Mouse (Mus musculus): ENCODE results near the gene Lta. TPM values are rescaled to one million over a fixed set of nuclear protein-coding genes. Genes with fewer than 3 reads are reported as not detected.
A peak's percentile ranks its signal among the peaks of the same experiment; 100 is the strongest.

The Lta gene
- polyA plus RNA-seq, 1 experiment from 2014 or later: 0.26 TPM

- H3K27me3 ChIP-seq (ENCODE audit: insufficient read depth, low read length): no peaks in the 10 kb centered on the region
- H3K27ac ChIP-seq (ENCODE audit: low read depth): peak overlapping the region; percentile 100
- H3K4me2 ChIP-seq: peak overlapping the region; percentile 85
- no peak for ATAC-seq (ENCODE audit: insufficient read depth)
- under 1% methylated on average over 16 of the region's 16 CpGs for WGBS
- no peaks in the 10 kb centered on the region for H3K9me3 ChIP-seq (ENCODE audit: low read depth, low read length)
- TF ChIP-seq CTCF (IDR thresholded peaks at IDR 0.05; ENCODE audit: low read depth): peak; percentile 48
- DNase-seq: peak; percentile 76
- H3K9ac ChIP-seq: peak overlapping the region; percentile 100
- H3K4me3 ChIP-seq (ENCODE audit: low read depth, low read length): peak overlapping the region; percentile 97
- H3K36me3 ChIP-seq (ENCODE audit: insufficient read depth): peaks cover 51% of the 10 kb centered on the region
- peaks cover 14% of the 10 kb centered on the region for H3K4me1 ChIP-seq (ENCODE audit: insufficient read depth)
Measured at GRCm38 (mm10) chr17:35243086-35243485, 37.9 kb upstream of the Lta start.

GRCm38 (mm10) chr17:35242015-35242941 lies 37.1 kb upstream of the Lta start:
- Histone ChIP-seq H3K36me3 (ENCODE audit: insufficient read depth) (peaks cover 45% of the 10 kb centered on the region), H3K9ac (peak overlapping the region; percentile 100), H3K9me3 (ENCODE audit: low read depth, low read length) (no peaks in the 10 kb centered on the region), H3K27me3 (ENCODE audit: insufficient read depth, low read length) (no peaks in the 10 kb centered on the region), H3K4me3 (ENCODE audit: low read depth, low read length) (peak overlapping the region; percentile 97), H3K4me2 (peak overlapping the region; percentile 85), H3K4me1 (ENCODE audit: insufficient read depth) (peaks cover 14% of the 10 kb centered on the region), H3K27ac (ENCODE audit: low read depth) (peak overlapping the region; percentile 100)
- TF ChIP-seq CTCF (IDR thresholded peaks at IDR 0.05; ENCODE audit: low read depth): peak; percentile 25
- peak; percentile 84 for DNase-seq
- WGBS: under 1% methylated on average over 50 of the region's 55 CpGs
- ATAC-seq (ENCODE audit: insufficient read depth): peak; percentile 55

- peak within 1 kb of the TSS; percentile 100 for H3K27ac ChIP-seq (ENCODE audit: low read depth)
- WGBS: under 1% methylated on average over 69 of the region's 69 CpGs
- peaks cover 37% of the 10 kb centered on the region for H3K36me3 ChIP-seq (ENCODE audit: insufficient read depth)
- peak within 1 kb of the TSS; percentile 85 for H3K4me2 ChIP-seq
- peak within 1 kb of the TSS; percentile 100 for H3K9ac ChIP-seq
- TF ChIP-seq CTCF (IDR thresholded peaks at IDR 0.05; ENCODE audit: low read depth): no peak
- DNase-seq (peak; percentile 98), ATAC-seq (ENCODE audit: insufficient read depth) (peak; percentile 90)
- H3K9me3 ChIP-seq (ENCODE audit: low read depth, low read length): no peaks in the 10 kb centered on the region
- no peaks in the 10 kb centered on the region for H3K27me3 ChIP-seq (ENCODE audit: insufficient read depth, low read length)
- H3K4me1 ChIP-seq (ENCODE audit: insufficient read depth): peaks cover 14% of the 10 kb centered on the region
- peak within 1 kb of the TSS; percentile 97 for H3K4me3 ChIP-seq (ENCODE audit: low read depth, low read length)
Measured at GRCm38 (mm10) chr17:35241305-35242014, 36.3 kb upstream of the Lta start, which contains the start of gene Ddx39b. Ddx39b (plus strand) TSS chr17:35241746.

- WGBS: 23% methylated on average over 12 of the region's 12 CpGs
- ATAC-seq (ENCODE audit: insufficient read depth): peak; percentile 0; the same call in 1 of the 2 replicates
Measured at GRCm38 (mm10) chr17:35240384-35241304, 35.5 kb upstream of the Lta start.

GRCm38 (mm10) chr17:35239700-35240099 lies 34.5 kb upstream of the Lta start:
- no peaks in the 10 kb centered on the region for H3K9me3 ChIP-seq (ENCODE audit: low read depth, low read length)
- H3K4me1 ChIP-seq (ENCODE audit: insufficient read depth): peaks cover 13% of the 10 kb centered on the region
- DNase-seq: no peak
- H3K27ac ChIP-seq (ENCODE audit: low read depth): no peak overlapping the region
- WGBS: 70% methylated on average over 5 of the region's 5 CpGs
- H3K36me3 ChIP-seq (ENCODE audit: insufficient read depth): peaks cover 20% of the 10 kb centered on the region
- no peak overlapping the region; the same call in 1 of the 2 replicates for H3K9ac ChIP-seq
- no peak for ATAC-seq (ENCODE audit: insufficient read depth)
- no peak overlapping the region for H3K4me2 ChIP-seq
- H3K27me3 ChIP-seq (ENCODE audit: insufficient read depth, low read length): no peaks in the 10 kb centered on the region
- no peak overlapping the region for H3K4me3 ChIP-seq (ENCODE audit: low read depth, low read length)
- TF ChIP-seq CTCF (IDR thresholded peaks at IDR 0.05; ENCODE audit: low read depth): no peak

More at GRCm38 (mm10) chr17:35240384-35241304, 35.5 kb upstream of the Lta start:
- Histone ChIP-seq H3K9ac (peak overlapping the region; percentile 100), H3K4me2 (peak overlapping the region; percentile 85), H3K9me3 (ENCODE audit: low read depth, low read length) (no peaks in the 10 kb centered on the region), H3K27ac (ENCODE audit: low read depth) (peak overlapping the region; percentile 100), H3K27me3 (ENCODE audit: insufficient read depth, low read length) (no peaks in the 10 kb centered on the region), H3K36me3 (ENCODE audit: insufficient read depth) (peaks cover 29% of the 10 kb centered on the region), H3K4me3 (ENCODE audit: low read depth, low read length) (peak overlapping the region; percentile 97), H3K4me1 (ENCODE audit: insufficient read depth) (peaks cover 14% of the 10 kb centered on the region)
- DNase-seq: peak; percentile 50
- TF ChIP-seq CTCF (IDR thresholded peaks at IDR 0.05; ENCODE audit: low read depth): no peak

- 86% methylated on average over 12 of the region's 12 CpGs for WGBS
- H3K9ac ChIP-seq: no peak overlapping the region
Measured at GRCm38 (mm10) chr17:35237504-35237903, 32.4 kb upstream of the Lta start.

More at GRCm38 (mm10) chr17:35237504-35237903, 32.4 kb upstream of the Lta start:
- ATAC-seq (ENCODE audit: insufficient read depth) (no peak), DNase-seq (no peak)
- H3K4me2 ChIP-seq: no peak overlapping the region
- no peak overlapping the region for H3K4me3 ChIP-seq (ENCODE audit: low read depth, low read length)
- H3K27ac ChIP-seq (ENCODE audit: low read depth): no peak overlapping the region
- peaks cover 18% of the 10 kb centered on the region; the same call in 1 of the 2 replicates for H3K4me1 ChIP-seq (ENCODE audit: insufficient read depth)
- no peak for TF ChIP-seq CTCF (IDR thresholded peaks at IDR 0.05; ENCODE audit: low read depth)
- peaks cover 5% of the 10 kb centered on the region; the same call in 1 of the 2 replicates for H3K36me3 ChIP-seq (ENCODE audit: insufficient read depth)
- no peaks in the 10 kb centered on the region for H3K27me3 ChIP-seq (ENCODE audit: insufficient read depth, low read length)
- no peaks in the 10 kb centered on the region for H3K9me3 ChIP-seq (ENCODE audit: low read depth, low read length)
